Mouse (Mus musculus) fat pad, adult 2 months (tissue): ENCODE measurements around the gene Ccdc146.

Experiments
- DNase-seq: peaks from one replicate; pipeline ENCODE4 v3.0.0-alpha.2; 2011; ENCODE audit warnings: low read depth, low spot score; ENCODE audit errors: extremely low read depth

The Ccdc146 gene

GRCm38 (mm10) chr5:21424614-21425602 is at the start of gene Ccdc146, which contains the start of gene Fam185a:
Ccdc146 (minus strand) TSS chr5:21424677.
Fam185a (plus strand) TSS chr5:21424958.
- DNase-seq: peak; percentile 90

DNA sequence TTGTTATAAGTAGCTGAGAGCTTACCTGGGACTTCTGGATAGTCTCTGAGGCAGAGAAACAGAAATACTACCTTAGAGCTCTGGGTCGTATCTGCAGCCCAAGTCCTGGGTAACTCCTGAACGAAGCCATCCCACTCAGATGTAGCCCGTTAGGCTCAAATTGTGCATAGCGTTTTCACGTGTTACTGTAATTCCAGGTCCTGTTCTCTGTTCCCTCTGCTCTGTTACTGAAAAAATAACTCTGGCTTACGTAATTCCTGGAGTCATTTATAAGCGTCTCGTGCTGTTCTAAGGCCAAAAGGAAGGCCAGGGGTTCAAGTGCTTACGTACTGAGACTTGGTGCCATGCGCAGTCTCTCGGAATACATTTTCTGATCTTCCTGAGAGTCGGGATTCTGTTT is 43.6 kb upstream of the Ccdc146 start:
- no peak for DNase-seq

DNA sequence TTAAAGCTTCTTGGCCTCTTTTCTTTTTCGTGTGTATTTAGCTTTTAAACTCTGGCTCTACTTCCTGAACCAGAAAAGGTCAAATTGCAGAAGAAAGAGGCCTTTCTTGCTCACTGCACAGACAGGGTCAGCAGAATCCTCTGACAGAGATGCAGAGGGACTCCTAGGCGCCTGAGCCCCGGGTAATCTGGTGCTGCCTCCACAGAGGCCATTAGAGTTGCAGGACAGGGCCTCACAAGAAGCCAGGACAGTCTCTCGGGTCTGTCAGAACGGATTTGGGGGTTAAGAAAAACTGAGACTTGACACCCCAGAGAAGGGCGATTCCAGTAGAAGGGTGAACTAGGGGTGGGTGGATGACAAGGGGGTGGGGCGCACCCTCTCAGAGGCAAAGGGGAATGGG is 42.9 kb upstream of the Ccdc146 start:
- no peak for DNase-seq

- DNase-seq: peak; percentile 33
Observed at GRCm38 (mm10) chr5:21440833-21441530, 16.5 kb upstream of the Ccdc146 start.

- peak; percentile 62 for DNase-seq
Observed at GRCm38 (mm10) chr5:21439446-21440110, 15.1 kb upstream of the Ccdc146 start.

GRCm38 (mm10) chr5:21438428-21438827 is 14.0 kb upstream of the Ccdc146 start:
- no peak for DNase-seq

GRCm38 (mm10) chr5:21436471-21436975 is 12.0 kb upstream of the Ccdc146 start:
- no peak for DNase-seq

DNA sequence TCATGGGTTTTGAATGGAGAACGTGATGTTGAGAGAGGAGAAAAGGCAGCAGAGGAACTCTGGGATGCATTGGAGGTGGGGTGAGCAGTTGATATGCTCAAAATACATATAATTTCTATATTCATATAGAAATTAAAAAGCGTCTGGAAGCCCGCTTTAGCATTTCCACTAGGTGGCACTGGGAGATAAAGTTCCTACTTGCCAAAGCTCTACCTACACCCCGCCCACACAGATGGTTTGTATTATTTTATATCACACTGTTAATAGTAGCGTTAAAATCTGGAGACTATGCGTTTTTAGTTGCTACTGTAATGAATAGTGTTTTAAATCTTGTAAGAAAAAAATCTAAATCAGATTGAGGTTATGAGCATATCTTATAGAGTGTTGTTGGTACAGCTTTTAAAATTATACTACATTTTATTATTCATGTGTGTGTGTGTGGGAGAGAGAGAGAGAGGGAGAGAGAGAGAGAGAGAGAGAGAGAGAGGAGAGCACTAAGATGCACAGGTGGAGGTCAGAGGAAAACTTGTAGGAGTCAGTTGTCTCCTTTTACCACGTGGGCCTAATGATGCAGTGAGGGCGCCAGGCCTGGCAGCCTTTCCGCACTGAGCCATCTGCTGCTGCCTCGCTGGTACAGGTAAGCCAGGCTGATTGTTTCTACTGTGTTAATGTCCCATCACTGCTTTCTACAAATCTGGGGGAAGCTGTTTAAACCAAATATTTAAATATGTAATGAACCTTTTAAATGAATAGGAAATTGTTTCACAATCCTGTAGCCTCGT is 9.9 kb upstream of the Ccdc146 start:
- peak; percentile 13 for DNase-seq

GRCm38 (mm10) chr5:21426666-21427065 is 2.2 kb upstream of the Ccdc146 start:
- DNase-seq: no peak

- DNase-seq: no peak
Observed at GRCm38 (mm10) chr5:21420609-21421008, 3.9 kb downstream of the Ccdc146 start.

DNA sequence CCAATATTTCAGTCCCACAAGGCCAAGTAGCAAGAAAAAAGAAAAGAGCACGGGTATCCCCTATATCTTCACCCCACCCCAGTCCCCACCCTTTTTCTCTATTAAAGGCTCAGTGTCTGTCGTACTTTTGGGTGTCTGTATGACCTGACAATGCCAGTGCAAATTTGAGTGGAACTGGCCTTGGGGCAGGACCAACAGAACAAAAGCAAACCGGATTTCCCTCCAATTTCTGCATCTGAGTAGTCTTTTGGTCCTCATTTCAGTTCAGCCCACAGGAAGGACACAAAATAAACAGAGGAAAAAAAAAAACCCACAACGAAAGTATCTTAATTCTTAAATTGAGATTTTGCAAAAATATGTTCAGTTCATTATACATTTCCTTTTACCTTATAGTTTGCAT is 5.9 kb downstream of the Ccdc146 start:
- no peak for DNase-seq

- DNase-seq: no peak
Observed at GRCm38 (mm10) chr5:21414116-21414820, 10.2 kb downstream of the Ccdc146 start.

GRCm38 (mm10) chr5:21413322-21413721 is 11.2 kb downstream of the Ccdc146 start:
- no peak for DNase-seq

DNA sequence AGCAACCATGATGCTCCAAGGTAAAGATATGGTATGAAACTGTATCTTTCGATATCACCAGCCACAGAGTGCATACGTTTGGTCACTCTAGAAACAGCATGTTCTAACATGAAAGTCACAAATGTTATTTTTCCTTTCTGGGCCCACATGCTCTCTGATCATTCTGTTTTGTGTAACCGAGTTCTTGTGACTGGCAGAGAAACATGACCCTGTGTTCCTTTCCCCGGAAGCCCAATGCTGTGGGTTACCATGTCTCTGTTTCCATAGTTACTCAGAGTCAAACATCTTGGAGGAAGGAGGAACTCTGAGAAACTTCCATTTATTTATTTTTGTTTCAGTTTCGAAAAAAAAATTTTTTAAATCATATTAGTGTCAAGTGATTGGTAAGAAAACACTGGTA is 12.4 kb downstream of the Ccdc146 start:
- DNase-seq: no peak

DNA sequence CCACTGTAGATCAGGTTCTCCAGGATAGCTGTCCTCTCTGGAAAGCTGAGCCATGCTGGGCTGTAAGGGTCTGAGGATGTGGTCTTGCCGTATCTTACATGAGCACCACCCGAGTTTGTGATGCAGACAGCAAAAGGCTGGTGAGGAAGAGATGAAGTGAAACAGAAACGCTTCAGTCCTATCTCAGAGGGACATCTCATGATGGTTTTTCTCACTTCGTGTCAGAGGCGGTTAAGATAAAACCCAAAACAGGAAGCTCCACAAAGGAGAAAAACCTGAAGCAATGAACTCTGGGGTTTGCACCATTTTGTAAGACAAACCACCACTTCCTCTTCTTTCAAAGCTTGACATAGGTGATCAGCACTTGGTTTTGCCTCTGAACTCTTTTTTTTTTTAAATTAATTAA is 13.2 kb downstream of the Ccdc146 start:
- no peak for DNase-seq

GRCm38 (mm10) chr5:21395205-21395840 is 29.2 kb downstream of the Ccdc146 start:
- DNase-seq: no peak

DNA sequence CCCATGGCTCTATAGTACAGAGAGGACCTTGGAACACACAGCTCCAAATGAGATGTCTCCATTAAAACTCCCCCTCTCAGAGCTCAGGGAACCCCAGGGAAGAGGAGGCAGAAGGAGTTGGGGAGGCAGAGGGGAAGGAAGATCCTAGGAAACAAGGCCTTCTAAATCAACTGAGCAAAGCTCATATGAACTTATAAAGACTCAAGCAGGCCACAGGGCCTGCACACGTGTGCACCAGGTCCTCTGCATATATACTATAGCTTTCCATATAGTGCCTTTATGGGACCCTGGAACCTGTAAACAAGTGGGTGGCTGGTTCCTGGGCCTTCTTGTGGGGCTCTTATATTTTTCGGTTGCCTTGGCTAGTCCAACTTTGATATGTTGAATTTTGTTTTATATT is 29.9 kb downstream of the Ccdc146 start:
- DNase-seq: no peak

DNA sequence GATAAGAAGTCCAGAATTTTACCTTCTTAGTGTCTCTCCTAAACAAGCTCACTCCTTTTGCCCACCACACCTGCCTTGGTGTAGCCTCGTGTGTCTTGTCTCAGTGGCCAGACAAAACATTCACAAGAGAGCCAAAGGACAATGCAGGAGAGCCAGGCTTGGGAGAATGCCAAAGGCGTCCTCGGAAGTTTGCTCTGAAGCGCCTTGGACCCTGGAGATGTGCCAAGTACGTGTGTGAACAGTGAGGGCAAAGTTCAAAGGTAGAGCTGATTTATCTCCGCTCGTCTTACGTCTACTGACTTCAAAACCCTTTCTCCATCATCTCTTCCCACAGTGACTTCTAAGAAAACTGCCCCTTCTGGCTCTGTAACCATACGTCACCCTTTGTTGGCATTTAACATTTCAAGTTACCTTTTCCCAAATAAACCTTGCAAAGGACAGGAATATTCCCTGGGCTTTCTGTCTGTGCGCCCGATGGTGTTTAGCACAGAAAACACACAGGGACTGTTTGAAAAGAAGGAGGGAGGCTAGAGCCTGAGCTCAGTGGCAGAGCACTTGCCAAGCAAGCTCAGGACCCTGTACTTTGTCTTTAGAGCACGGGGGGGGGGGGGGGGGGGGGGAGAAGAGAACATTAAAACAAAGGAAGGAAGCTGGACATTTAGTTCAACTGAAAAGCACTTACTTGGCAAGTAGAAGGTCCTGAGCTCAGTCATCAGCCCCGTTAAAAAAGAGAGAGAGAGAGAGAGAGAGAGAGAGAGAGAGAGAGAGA is 32.7 kb downstream of the Ccdc146 start:
- no peak for DNase-seq

GRCm38 (mm10) chr5:21388855-21389254 is 35.6 kb downstream of the Ccdc146 start:
- no peak for DNase-seq
